Mouse (Mus musculus) spleen, adult 12 weeks (tissue): ENCODE data around the gene Pnpla1.

Experiments used
- DNase-seq: peaks from one replicate; pipeline ENCODE4 v3.0.0; 2022; ENCODE audit warnings: low spot score

The Pnpla1 gene

DNA sequence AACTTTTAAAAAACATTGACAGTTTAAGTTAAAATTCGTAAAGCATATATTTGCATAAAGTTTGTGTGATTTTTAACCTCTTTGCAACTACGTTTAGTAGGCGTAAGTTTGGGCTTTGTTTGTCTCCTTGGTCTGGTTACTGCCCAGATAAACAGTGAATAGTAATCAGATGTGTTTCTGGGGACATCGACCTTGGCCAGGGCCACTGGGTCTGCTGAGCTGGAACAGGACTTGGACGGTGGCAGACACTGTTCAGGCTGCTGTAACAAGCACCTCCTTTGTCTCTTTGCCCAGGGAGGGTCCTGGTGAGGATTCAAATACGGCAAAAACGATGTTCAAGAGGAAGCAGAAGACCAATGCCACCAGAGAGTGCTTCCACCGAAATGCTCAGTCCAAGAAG is 27.0 kb downstream of the Pnpla1 start:
- no peak for DNase-seq

GRCm38 (mm10) chr17:28886266-28886665 is 28.1 kb downstream of the Pnpla1 start:
- DNase-seq = no peak

DNA sequence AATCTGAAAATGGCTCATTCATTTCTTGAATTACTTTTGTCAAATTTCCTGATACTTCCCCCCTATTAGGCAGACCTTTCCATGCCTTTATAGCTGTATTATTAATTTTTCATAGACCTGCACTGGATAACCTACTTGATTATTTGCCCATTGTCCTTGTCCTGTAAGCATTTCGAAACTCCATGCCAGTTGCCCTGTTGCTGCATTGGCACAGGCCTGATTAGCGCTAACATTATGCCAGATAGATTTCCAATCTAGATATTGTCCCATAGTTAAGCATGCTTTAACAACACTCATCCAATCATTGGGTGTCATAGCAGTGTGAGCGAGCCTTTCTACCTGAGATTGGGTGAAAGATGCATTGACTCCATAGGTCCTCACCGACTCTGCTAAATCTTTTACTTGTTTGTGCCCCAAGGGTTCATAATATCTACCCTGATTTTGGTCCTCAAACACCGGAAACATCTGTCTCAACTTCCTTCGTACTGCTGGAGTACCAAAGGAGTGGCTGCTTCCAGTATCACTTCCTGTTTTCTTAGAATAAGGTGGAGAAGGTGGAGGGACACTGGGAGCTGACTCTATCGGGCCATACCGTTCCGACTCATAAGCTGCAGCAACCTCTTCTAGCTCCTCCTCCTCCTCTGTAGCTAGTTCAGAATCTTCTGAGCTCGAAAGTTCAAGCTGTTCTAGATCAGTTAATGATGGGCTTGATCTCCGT is 36.0 kb downstream of the Pnpla1 start:
- no peak for DNase-seq

GRCm38 (mm10) chr17:28895217-28895875 is 37.1 kb downstream of the Pnpla1 start:
- no peak for DNase-seq

DNA sequence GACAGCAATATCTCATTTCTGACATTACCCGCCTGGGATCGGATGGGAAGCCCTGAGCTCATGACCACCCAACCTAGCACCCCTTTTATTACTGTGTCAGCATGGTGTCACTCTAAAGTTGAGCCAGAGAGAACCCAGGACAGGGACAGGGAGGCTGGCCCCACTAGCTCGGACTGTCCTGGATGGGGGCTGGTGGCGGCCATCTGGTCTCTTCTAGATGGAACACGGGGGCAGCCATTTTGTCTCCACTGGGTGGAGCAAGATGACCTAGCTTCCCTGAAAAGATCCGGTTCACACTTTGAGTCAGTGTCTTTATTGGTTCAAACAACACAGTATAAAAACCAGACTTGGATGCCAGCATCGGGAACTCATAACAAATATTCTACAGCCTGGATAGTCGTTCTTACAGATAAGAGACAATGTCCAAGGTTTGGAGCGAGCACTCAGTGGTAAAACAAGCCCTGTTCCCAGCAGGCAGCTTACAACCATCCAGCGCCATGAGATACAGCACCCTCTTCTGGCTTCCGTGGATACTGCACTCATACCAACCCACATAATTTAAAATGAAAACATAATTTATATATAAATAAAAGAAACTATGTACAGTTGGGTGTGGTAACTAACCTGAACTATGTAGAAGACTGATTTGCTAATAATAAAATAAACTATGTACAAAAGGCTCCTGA is 38.0 kb downstream of the Pnpla1 start:
- DNase-seq = no peak

- DNase-seq = no peak
These were observed 39.6 kb downstream of the Pnpla1 start for GRCm38 (mm10) chr17:28897817-28898216.

- no peak for DNase-seq
These were observed 40.0 kb downstream of the Pnpla1 start for GRCm38 (mm10) chr17:28898249-28898648.

GRCm38 (mm10) chr17:28899427-28899826 is 41.2 kb downstream of the Pnpla1 start:
- no peak for DNase-seq

- DNase-seq = no peak
These were observed 43.3 kb downstream of the Pnpla1 start for GRCm38 (mm10) chr17:28901559-28901958.

DNA sequence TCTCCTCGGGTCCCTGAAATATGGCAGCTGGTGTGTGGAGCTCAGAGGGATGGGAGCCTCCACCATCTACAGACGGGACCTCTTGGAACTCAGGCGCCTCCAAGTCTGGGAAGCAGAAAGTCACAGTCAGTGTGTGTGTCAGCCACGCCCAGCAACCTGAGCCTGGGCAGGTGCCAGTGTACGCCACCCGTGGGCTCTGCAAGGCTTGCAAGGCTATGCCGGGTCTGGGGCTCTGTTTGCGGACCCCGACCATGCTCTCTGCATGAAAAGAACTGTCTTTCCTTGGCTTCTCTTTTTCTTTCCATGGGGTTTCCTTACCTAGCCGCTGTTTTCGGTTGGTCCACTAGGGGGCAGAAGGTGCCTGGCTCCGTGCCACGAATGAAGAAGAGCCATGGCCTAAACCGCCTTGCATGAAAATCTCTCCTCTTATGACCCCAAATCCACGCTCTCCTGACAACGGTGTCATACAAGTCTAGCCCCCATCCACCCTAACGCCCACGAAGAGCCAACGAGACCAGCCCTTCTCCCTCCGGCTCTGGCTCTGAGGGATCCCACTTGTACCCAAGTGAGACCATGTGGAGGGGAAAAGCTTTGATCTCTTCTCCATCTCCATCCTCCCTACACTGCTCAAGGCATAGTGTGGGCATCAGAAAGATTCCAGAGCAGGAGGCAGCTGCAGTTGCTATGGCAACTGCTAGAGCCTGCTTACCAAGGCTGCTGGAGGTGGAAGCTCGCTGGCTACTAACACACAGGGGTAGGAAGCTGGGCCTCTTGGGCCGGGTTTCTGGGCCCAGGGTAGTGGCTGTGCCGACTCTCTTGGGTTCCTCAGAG is 46.5 kb downstream of the Pnpla1 start:
- peak; percentile 60 for DNase-seq

DNA sequence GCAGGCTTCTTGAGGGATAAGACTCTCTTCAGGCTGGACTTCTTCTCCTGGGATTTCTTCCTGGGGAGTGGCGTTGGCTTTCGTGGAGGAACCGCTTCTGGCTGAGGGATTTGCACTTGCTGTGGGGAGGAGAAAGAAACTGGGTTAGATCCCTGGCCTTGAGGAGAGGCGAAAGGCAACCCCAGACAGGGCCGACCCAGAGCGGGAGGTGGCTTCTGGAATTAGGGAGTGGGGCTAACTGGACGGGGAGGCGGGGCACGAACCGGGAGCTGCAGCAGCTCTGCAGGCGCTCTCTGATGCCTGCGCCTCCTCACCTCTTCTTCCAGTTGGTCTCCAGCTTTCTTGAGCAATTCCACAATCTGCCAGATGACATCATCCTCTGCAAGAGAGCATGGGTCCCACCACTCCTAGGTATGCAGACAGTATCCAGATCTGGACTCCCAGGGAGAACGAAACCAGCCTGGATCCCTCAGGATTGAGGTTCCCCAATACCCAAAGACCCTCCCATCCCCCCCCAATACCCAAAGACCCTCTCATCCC is 47.2 kb downstream of the Pnpla1 start:
- no peak for DNase-seq

DNA sequence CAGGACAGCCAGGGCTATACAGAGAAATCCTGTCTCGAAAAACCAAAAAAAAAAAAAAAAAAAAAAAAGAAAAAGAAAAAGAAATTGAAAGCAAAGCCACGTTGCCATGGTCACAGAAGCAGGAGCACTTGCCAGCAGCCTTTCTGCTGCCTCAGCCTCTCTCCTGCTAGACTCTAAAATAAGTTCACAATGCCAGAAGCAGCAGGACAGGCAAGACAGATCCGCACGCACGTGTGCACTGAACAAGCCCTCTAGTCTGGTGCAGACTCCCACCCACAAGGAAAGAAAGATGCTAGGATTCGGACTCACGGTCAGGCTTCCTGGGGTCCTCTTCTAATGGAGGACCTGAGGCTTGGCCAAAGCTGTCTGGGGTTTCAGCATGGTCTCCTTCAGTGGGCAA is 49.7 kb downstream of the Pnpla1 start:
- DNase-seq = no peak

DNA sequence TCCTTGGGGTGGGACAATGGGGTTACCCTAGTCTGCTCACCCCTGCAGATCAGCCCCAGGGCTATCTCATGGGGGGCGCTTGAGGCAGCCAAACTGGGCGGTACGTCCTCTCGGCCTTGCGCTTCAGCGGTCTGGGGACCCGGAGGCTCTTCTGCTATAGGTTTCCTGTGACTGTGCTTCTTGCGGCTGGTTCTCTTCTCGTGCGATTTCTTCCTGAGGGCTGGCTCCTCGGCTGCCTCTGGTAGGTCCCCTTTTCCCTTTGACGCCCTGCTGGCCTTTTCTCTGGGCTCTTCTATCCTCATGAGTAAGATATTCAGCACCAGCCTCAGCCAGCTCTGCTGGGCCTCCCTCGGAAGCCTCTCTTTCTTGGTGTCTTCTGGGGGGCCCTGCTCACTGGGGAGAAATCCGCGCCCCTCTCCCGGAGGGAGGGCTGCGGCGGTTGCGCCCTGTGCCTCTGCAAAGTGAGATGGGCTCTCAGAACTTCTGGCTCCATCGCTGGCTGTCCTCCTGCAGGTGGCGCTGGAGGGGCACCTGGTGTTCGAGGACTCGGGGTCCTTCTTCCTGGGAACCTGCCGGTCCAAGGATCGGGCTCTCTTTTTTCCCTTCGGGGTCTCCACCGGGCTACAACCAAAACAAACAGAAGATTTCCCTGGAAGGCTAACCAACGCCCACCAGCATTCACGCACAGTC is 51.2 kb downstream of the Pnpla1 start:
- no peak for DNase-seq

DNA sequence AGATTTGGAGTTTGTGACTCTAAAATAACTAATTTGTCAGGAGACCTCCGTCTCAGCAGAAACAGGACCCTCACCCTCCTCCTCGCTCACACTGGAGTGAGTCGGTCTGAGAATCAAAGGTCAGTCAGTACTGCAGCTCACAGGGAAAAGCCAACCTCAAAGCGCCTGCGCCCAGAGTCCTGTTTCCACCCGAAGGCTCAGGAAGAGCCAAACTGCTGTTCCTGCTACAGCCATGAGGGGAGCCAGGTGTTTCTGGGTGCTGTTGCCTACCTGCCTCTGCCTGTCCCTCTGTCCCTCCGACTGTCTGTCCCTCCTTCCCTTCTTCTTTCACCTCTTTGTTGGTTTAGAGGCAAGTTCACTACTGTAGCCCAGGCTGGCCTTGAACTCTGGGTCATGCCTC is 51.9 kb downstream of the Pnpla1 start:
- DNase-seq = no peak

GRCm38 (mm10) chr17:28913200-28913599 is 55.0 kb downstream of the Pnpla1 start:
- no peak for DNase-seq

DNA sequence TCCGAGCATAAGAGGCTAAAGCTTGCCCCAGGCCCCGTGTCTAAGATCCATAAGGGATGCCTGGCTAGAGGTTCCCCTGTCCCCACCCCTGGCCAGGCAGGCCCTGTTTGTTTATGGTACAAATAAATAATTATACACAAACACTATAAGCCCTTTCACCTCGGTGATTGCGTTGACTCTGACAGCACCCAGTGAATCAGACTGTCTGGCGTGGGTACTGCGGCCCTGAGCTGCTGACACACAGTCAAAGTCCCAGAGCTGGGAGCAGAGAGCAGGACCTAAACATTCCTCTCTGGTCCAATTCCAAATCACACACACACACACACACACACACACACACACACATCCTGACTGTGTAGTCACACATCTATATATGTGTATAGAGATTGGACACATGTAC is 55.7 kb downstream of the Pnpla1 start:
- DNase-seq = no peak

DNA sequence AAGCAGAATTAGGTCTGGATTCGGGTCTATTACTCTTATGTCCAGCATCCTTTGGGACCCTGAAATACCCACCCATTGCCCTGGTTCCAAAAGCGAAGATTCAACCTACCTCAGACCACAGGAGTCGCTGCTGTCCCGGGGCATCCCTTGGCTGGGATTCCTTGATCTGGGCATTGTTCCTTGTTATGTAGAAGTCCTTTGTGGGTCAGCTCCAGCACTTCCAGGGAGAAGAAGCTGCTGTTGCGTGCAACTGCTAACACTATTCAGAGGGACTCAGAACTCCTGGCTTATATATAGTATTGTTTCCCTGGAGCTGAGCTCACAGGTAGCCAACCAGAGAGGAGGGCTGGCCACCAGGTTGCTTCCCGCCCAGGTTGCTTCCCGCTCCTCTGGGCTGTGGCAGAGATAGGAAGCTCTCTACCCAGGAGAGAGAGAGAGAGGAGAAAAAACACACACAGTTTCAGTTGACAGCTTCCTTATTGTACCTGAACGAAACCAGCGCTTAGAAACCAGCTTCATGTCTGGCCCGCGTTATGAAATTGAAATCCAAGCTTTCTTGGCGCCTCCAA is 56.9 kb downstream of the Pnpla1 start, which contains the start of gene 4930539E08Rik:
TSS of gene 4930539E08Rik (minus strand) at position 265 of the 569 bp plus-strand sequence.
- DNase-seq = no peak

- no peak for DNase-seq
These were observed 58.3 kb downstream of the Pnpla1 start for GRCm38 (mm10) chr17:28916520-28916919.

- no peak for DNase-seq
These were observed 62.9 kb downstream of the Pnpla1 start for GRCm38 (mm10) chr17:28921086-28921485.

DNA sequence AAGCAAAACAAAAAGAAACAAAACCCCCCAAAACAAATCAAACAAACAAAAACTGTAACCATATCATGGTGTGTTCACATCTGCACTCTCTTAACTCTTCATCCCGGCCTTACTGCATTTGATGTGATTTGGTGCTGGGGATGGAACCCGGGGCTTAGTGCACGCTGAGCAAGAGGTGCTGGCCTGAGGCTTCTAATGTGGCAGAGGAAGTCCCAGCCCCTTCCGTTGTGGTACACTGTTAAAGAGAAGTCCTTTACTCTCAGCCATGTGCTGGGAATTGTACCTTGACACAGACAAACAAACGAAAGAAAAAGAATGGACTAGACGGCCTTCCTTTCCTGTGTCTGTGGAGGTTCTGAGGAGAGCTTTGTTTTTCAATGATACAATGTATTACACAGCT is 63.9 kb downstream of the Pnpla1 start:
- DNase-seq = no peak
